Mouse (Mus musculus) lung, postnatal 0 days (tissue): ENCODE measurements at regions not wholly inside any gene's neighbourhood (a gene's known extent, or its start where the extent isn't known, plus 50 kb on each side); places are given as distances from the start of the nearest gene placed in this dataset.

ENCODE experiments used
- CTCF ChIP-seq: IDR thresholded peaks from 2 replicates; pipeline ENCODE4 v1.5.1; 2016; ENCODE audit warnings: antibody characterized with exemption, mild to moderate bottlenecking
- EP300 ChIP-seq: IDR thresholded peaks from 2 replicates; pipeline ENCODE4 v1.6.1; 2016; ENCODE audit warnings: antibody characterized with exemption, mild to moderate bottlenecking, control low read depth

DNA sequence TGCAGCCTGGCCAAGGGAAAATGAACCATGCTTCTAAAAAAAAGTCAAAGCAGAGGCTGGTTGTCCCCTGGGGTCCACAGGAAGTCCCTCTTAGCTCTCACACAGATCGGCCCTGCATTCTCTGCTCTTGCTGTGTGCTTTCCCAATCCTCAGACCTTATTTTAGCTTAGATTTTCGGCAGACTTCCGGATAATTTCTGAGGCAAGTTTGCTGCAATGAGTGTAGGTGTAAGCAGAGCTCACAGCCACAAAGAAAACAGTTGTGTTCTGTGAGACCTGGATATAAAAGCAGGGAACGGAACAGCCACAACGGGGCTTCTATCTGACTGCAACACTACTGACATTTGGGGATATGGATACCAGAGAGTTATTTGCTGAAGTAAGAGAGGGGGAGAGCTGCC is 271.9 kb downstream of the Xpnpep1 start:
- TF ChIP-seq CTCF, result no peak
- TF ChIP-seq EP300, result no peak
